Mouse (Mus musculus) liver, embryonic 16.5 days (tissue): ENCODE measurements around the gene Ldlrad1. TPM values are rescaled to one million over a fixed set of nuclear protein-coding genes. Genes with fewer than 3 reads are reported as not detected.
A peak's percentile ranks its signal among the peaks of the same experiment; 100 is the strongest.

Experiments
- ATAC-seq: fragments of 200-750 bp; cut with Nextera tagmentation; 2 replicates; pipeline ENCODE4 v1.8.0; 2017; ENCODE audit warnings: low read depth, mild to moderate bottlenecking, moderate number of reproducible peaks, moderate library complexity
- H3K27ac ChIP-seq: fragments of 300-500 bp; sonication (generic); 2 replicates; pipeline ENCODE4 v1.5.1; 2014; ENCODE audit warnings: mild to moderate bottlenecking, low read length
- H3K27me3 ChIP-seq: fragments of 300-500 bp; sonication (generic); 2 replicates; pipeline ENCODE4 v1.6.1; 2014; ENCODE audit warnings: low read depth, low read length, mixed read lengths; ENCODE audit not compliant: control insufficient read depth, insufficient read depth
- H3K36me3 ChIP-seq: fragments of 300-500 bp; sonication (generic); 2 replicates; pipeline ENCODE4 v1.6.1; 2014; ENCODE audit warnings: mild to moderate bottlenecking; ENCODE audit not compliant: control insufficient read depth, insufficient read depth
- H3K4me1 ChIP-seq: fragments of 300-500 bp; sonication (generic); 2 replicates; pipeline ENCODE4 v1.6.1; 2014; ENCODE audit warnings: low read depth, low read length, mixed read lengths; ENCODE audit not compliant: control insufficient read depth
- H3K4me2 ChIP-seq: fragments of 300-500 bp; sonication (generic); 2 replicates; pipeline ENCODE4 v1.6.1; 2014; ENCODE audit warnings: low read depth, low read length, mixed read lengths
- H3K4me3 ChIP-seq: fragments of 300-500 bp; sonication (generic); 2 replicates; pipeline ENCODE4 v1.5.1; 2014; ENCODE audit warnings: low read depth, mild to moderate bottlenecking, low read length
- H3K9ac ChIP-seq: fragments of 300-500 bp; sonication (generic); 2 replicates; pipeline ENCODE4 v1.6.1; 2014; ENCODE audit warnings: low read depth, low read length
- H3K9me3 ChIP-seq: fragments of 300-500 bp; sonication (generic); replicated peaks from 2 replicates; pipeline ENCODE4 v1.6.1; 2016; ENCODE audit warnings: low read length; ENCODE audit not compliant: control insufficient read depth
- WGBS: fragments of 180-500 bp; shearing (Covaris S2); extraction: QIAGEN DNeasy Blood & Tissue Kit; methylation state at CpG from one replicate; pipeline ENCODE4 v1.1.7; 2014; ENCODE audit not compliant: insufficient replicate concordance; 5-methylcytosine and 5-hydroxymethylcytosine counted together
- polyA plus RNA-seq: library from polyadenylated mRNA; unstranded; fragments of >200 nt; fragmentation: Nextera tagmentation; extraction: Ambion mirVana; gene quantifications from 2 replicates; pipeline ENCODE4 v1.2.1, GENCODE M21; 2015

The Ldlrad1 gene
- polyA plus RNA-seq, 1 experiment from 2014 or later, result not detected

GRCm38 (mm10) chr4:107178830-107179490 lies 30.0 kb upstream of the Ldlrad1 start, which contains the start of gene Tceanc2:
Gene Tceanc2, minus strand, starts transcription at chr4:107179116.
- H3K27ac ChIP-seq, result peak within 1 kb of the TSS; percentile 100
- H3K4me3 ChIP-seq, result peak within 1 kb of the TSS; percentile 97
- WGBS, result under 1% methylated on average over 47 of the region's 47 CpGs
- H3K4me2 ChIP-seq, result peak within 1 kb of the TSS; percentile 87
- ATAC-seq, result peak; percentile 33
- H3K4me1 ChIP-seq, result peaks cover 40% of the 10 kb centered on the region
- no peaks in the 10 kb centered on the region for H3K27me3 ChIP-seq
- peaks cover 5% of the 10 kb centered on the region; the same call in 1 of the 2 replicates for H3K36me3 ChIP-seq
- peak within 1 kb of the TSS; percentile 98 for H3K9ac ChIP-seq
- H3K9me3 ChIP-seq, result no peaks in the 10 kb centered on the region

- peak overlapping the region; percentile 87 for H3K4me2 ChIP-seq
- ATAC-seq, result no peak
- no peaks in the 10 kb centered on the region for H3K9me3 ChIP-seq
- H3K27ac ChIP-seq, result peak overlapping the region; percentile 100
- peaks cover 40% of the 10 kb centered on the region for H3K4me1 ChIP-seq
- WGBS, result 1% methylated on average over 8 of the region's 8 CpGs
- H3K27me3 ChIP-seq, result no peaks in the 10 kb centered on the region
- peak overlapping the region; percentile 97 for H3K4me3 ChIP-seq
- H3K36me3 ChIP-seq, result peaks cover 4% of the 10 kb centered on the region; the same call in 1 of the 2 replicates
- H3K9ac ChIP-seq, result peak overlapping the region; percentile 98
These were observed 29.4 kb upstream of the Ldlrad1 start for GRCm38 (mm10) chr4:107179561-107179960.

GRCm38 (mm10) chr4:107180746-107181145 lies 28.2 kb upstream of the Ldlrad1 start:
- H3K9ac ChIP-seq, result no peak overlapping the region
- H3K27me3 ChIP-seq, result no peaks in the 10 kb centered on the region
- H3K27ac ChIP-seq, result no peak overlapping the region
- ATAC-seq, result no peak
- peaks cover 40% of the 10 kb centered on the region for H3K4me1 ChIP-seq
- H3K9me3 ChIP-seq, result no peaks in the 10 kb centered on the region
- H3K4me3 ChIP-seq, result no peak overlapping the region
- H3K4me2 ChIP-seq, result peak overlapping the region; percentile 87
- no peaks in the 10 kb centered on the region for H3K36me3 ChIP-seq

- H3K4me1 ChIP-seq, result peaks cover 37% of the 10 kb centered on the region
- H3K4me2 ChIP-seq, result no peak overlapping the region
- no peak overlapping the region for H3K9ac ChIP-seq
These were observed 27.1 kb upstream of the Ldlrad1 start for GRCm38 (mm10) chr4:107181866-107182265.

GRCm38 (mm10) chr4:107182796-107183195 lies 26.2 kb upstream of the Ldlrad1 start:
- peaks cover 8% of the 10 kb centered on the region for H3K36me3 ChIP-seq
- ATAC-seq, result no peak
- 23% methylated on average over 2 of the region's 2 CpGs for WGBS
- H3K4me1 ChIP-seq, result peaks cover 30% of the 10 kb centered on the region
- H3K27ac ChIP-seq, result peak overlapping the region; percentile 82
- no peak overlapping the region for H3K4me3 ChIP-seq
- H3K4me2 ChIP-seq, result peak overlapping the region; percentile 10; the same call in 1 of the 2 replicates
- no peak overlapping the region for H3K9ac ChIP-seq
- no peaks in the 10 kb centered on the region for H3K27me3 ChIP-seq
- no peaks in the 10 kb centered on the region for H3K9me3 ChIP-seq

More at GRCm38 (mm10) chr4:107181866-107182265, 27.1 kb upstream of the Ldlrad1 start:
- Histone ChIP-seq H3K9me3 (no peaks in the 10 kb centered on the region), H3K27me3 (no peaks in the 10 kb centered on the region), H3K36me3 (peaks cover under 1% of the 10 kb centered on the region; the same call in 1 of the 2 replicates), H3K27ac (peak overlapping the region; percentile 29), H3K4me3 (no peak overlapping the region)
- no peak for ATAC-seq
- WGBS, result 42% methylated on average over 6 of the region's 6 CpGs

GRCm38 (mm10) chr4:107183203-107183602 lies 25.8 kb upstream of the Ldlrad1 start:
- Histone ChIP-seq H3K4me2 (peak overlapping the region; percentile 7; the same call in 1 of the 2 replicates), H3K27me3 (no peaks in the 10 kb centered on the region), H3K36me3 (peaks cover 10% of the 10 kb centered on the region), H3K4me1 (peaks cover 30% of the 10 kb centered on the region), H3K9ac (no peak overlapping the region), H3K9me3 (no peaks in the 10 kb centered on the region), H3K4me3 (no peak overlapping the region), H3K27ac (peak overlapping the region; percentile 82)
- no peak for ATAC-seq
- 44% methylated on average over 4 of the region's 4 CpGs for WGBS

- H3K9ac ChIP-seq, result no peak overlapping the region
- no peak for ATAC-seq
- peaks cover 19% of the 10 kb centered on the region for H3K4me1 ChIP-seq
- H3K4me2 ChIP-seq, result no peak overlapping the region
- peaks cover 19% of the 10 kb centered on the region for H3K36me3 ChIP-seq
- no peak overlapping the region for H3K4me3 ChIP-seq
- no peak overlapping the region for H3K27ac ChIP-seq
- no peaks in the 10 kb centered on the region for H3K27me3 ChIP-seq
- no peaks in the 10 kb centered on the region for H3K9me3 ChIP-seq
- 90% methylated on average over 3 of the region's 3 CpGs for WGBS
These were observed 23.3 kb upstream of the Ldlrad1 start for GRCm38 (mm10) chr4:107185703-107186102.

- Histone ChIP-seq H3K36me3 (peaks cover 52% of the 10 kb centered on the region), H3K9ac (no peak overlapping the region), H3K4me1 (no peaks in the 10 kb centered on the region), H3K27ac (no peak overlapping the region), H3K4me2 (no peak overlapping the region), H3K27me3 (no peaks in the 10 kb centered on the region), H3K9me3 (no peaks in the 10 kb centered on the region), H3K4me3 (no peak overlapping the region)
- 89% methylated on average over 3 of the region's 3 CpGs for WGBS
- ATAC-seq, result no peak
These were observed 15.1 kb upstream of the Ldlrad1 start for GRCm38 (mm10) chr4:107193841-107194240.

GRCm38 (mm10) chr4:107196454-107196853 lies 12.5 kb upstream of the Ldlrad1 start:
- no peak overlapping the region for H3K4me2 ChIP-seq
- H3K36me3 ChIP-seq, result peaks cover 53% of the 10 kb centered on the region
- 88% methylated on average over 2 of the region's 2 CpGs for WGBS

More at GRCm38 (mm10) chr4:107196454-107196853, 12.5 kb upstream of the Ldlrad1 start:
- Histone ChIP-seq H3K27ac (no peak overlapping the region), H3K9ac (no peak overlapping the region), H3K4me3 (no peak overlapping the region), H3K9me3 (no peaks in the 10 kb centered on the region), H3K4me1 (no peaks in the 10 kb centered on the region), H3K27me3 (no peaks in the 10 kb centered on the region)
- no peak for ATAC-seq
